Mouse (Mus musculus): ENCODE results near the gene Snupn. TPM values are rescaled to one million over a fixed set of nuclear protein-coding genes. Genes with fewer than 3 reads are reported as not detected.

Gene Snupn
- polyA plus RNA-seq, 1 experiment, result 17.6 TPM

DNA sequence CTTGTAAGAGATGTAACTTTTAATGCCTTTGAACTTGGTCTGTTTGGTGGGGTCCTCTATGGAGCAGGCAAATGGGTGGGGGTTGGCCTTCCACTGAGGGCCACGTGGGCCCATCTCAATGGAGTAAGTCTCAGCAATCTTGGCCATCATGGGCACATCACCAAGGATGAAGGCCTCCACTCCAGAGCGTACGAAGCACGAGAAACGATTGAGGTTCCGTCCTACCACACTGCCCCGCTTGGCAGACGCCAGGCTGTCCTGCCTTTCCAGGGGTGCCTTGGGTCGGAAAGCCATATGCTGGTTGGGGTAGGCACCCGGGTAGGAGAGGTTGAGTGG lies 24.7 kb upstream of the Snupn start:
- 97% methylated on average over 10 of the region's 10 CpGs for WGBS
- DNase-seq, result no peak
- no peak for TF ChIP-seq POLR2A (IDR thresholded peaks at IDR 0.05; ENCODE audit: borderline replicate concordance, insufficient read depth, low read length)
- TF ChIP-seq CTCF (IDR thresholded peaks at IDR 0.05; ENCODE audit: borderline replicate concordance, insufficient read depth, low read depth, low read length), result no peak
- Histone ChIP-seq H3K27me3 (ENCODE audit: control insufficient read depth, insufficient read depth, low read length) (no peaks in the 10 kb centered on the region), H3K4me1 (ENCODE audit: control insufficient read depth, insufficient read depth, low read length) (0 out of 2 replicates have a peak, but pooled peaks cover 3% of the 10 kb centered on the region), H3K4me3 (replicated peaks; ENCODE audit: insufficient read depth, low read depth, low read length) (no peak overlapping the region), H3K27ac (ENCODE audit: insufficient read depth, low read length) (0 out of 2 replicates have a peak overlapping the region, but pooled peaks have one; percentile 23)

- Histone ChIP-seq H3K4me3 (replicated peaks; ENCODE audit: insufficient read depth, low read depth, low read length) (no peak overlapping the region), H3K27ac (ENCODE audit: insufficient read depth, low read length) (no peak overlapping the region), H3K4me1 (ENCODE audit: control insufficient read depth, insufficient read depth, low read length) (0 out of 2 replicates have a peak, but pooled peaks cover 3% of the 10 kb centered on the region), H3K27me3 (ENCODE audit: control insufficient read depth, insufficient read depth, low read length) (no peaks in the 10 kb centered on the region)
- no peak for TF ChIP-seq POLR2A (IDR thresholded peaks at IDR 0.05; ENCODE audit: borderline replicate concordance, insufficient read depth, low read length)
- no peak for TF ChIP-seq CTCF (IDR thresholded peaks at IDR 0.05; ENCODE audit: borderline replicate concordance, insufficient read depth, low read depth, low read length)
- WGBS, result 73% methylated on average over 10 of the region's 10 CpGs
- DNase-seq, result no peak
Measured at GRCm38 (mm10) chr9:56926387-56926786, 24.3 kb upstream of the Snupn start.

DNA sequence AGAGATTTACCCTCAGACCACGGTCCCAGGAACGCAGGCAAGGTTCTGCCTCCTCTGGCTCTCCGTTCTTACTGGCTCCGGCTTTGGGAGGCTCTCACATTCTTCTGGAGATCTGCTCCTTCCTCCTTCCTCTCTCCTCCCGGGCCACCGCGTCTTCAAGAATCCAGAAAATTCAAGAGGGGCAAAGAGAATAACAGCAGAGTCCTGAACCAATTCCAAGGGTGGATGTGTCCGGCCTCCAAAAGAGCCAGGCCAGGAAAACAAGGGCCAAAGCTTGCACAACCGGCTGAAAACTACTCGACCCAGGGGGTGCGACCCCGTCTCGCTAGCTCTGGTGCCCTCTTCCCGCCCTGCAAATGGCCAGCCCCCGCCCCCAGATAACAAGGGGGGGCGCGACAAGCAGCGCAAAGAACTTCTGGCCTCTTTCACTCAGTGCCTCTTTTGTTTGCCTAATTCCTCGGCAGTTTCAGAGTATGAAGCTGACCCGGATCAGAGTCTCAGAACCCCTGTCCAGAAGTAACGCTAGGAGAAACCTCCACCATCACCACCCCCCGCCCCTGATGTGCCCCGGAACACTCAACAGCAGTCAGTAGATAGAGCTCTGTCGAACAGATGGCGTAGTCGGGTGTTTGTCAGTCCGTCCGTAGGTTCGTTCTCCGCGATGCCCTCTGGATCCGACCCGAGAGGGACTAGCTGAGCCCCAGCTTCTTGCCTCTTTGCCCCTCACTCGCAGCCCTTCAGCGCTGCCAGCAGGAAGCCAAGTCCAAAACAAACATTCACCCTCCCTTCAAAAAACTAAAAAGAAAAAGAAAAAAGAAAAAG lies 23.3 kb upstream of the Snupn start:
- Histone ChIP-seq H3K27ac (ENCODE audit: insufficient read depth, low read length) (peak overlapping the region; percentile 16; the same call in 1 of the 2 replicates), H3K4me1 (ENCODE audit: control insufficient read depth, insufficient read depth, low read length) (0 out of 2 replicates have a peak, but pooled peaks cover 3% of the 10 kb centered on the region), H3K27me3 (ENCODE audit: control insufficient read depth, insufficient read depth, low read length) (no peaks in the 10 kb centered on the region), H3K4me3 (replicated peaks; ENCODE audit: insufficient read depth, low read depth, low read length) (peak overlapping the region; percentile 64)
- 12% methylated on average over 35 of the region's 35 CpGs for WGBS
- DNase-seq, result peak; percentile 32 to 36
- TF ChIP-seq CTCF (IDR thresholded peaks at IDR 0.05; ENCODE audit: borderline replicate concordance, insufficient read depth, low read depth, low read length), result no peak
- no peak for TF ChIP-seq POLR2A (IDR thresholded peaks at IDR 0.05; ENCODE audit: borderline replicate concordance, insufficient read depth, low read length)

- whole genome bisulfite sequencing, result under 1% methylated on average over 50 of the region's 50 CpGs
- DNase-seq, result peak; percentile 85 to 89
- Histone ChIP-seq H3K4me1 (ENCODE audit: control insufficient read depth, insufficient read depth, low read length) (0 out of 2 replicates have a peak, but pooled peaks cover 3% of the 10 kb centered on the region), H3K4me3 (replicated peaks; ENCODE audit: insufficient read depth, low read depth, low read length) (peak within 1 kb of the TSS; percentile 64), H3K27ac (ENCODE audit: insufficient read depth, low read length) (peak within 1 kb of the TSS; percentile 16; the same call in 1 of the 2 replicates), H3K27me3 (ENCODE audit: control insufficient read depth, insufficient read depth, low read length) (no peaks in the 10 kb centered on the region)
- peak; percentile 53; the same call in 1 of the 2 replicates for TF ChIP-seq CTCF (IDR thresholded peaks at IDR 0.05; ENCODE audit: borderline replicate concordance, insufficient read depth, low read depth, low read length)
- no peak for TF ChIP-seq POLR2A (IDR thresholded peaks at IDR 0.05; ENCODE audit: borderline replicate concordance, insufficient read depth, low read length)
Measured at GRCm38 (mm10) chr9:56928041-56928811, 22.5 kb upstream of the Snupn start, which contains the start of gene Snx33. TSS of gene Snx33 (minus strand) at chr9:56928371.

GRCm38 (mm10) chr9:56929496-56929895 lies 21.2 kb upstream of the Snupn start:
- H3K27ac ChIP-seq (ENCODE audit: insufficient read depth, low read length), result no peak overlapping the region
- TF ChIP-seq POLR2A (IDR thresholded peaks at IDR 0.05; ENCODE audit: borderline replicate concordance, insufficient read depth, low read length) (no peak), CTCF (IDR thresholded peaks at IDR 0.05; ENCODE audit: borderline replicate concordance, insufficient read depth, low read depth, low read length) (no peak)
- no peak for DNase-seq
- H3K4me1 ChIP-seq (ENCODE audit: control insufficient read depth, insufficient read depth, low read length), result 0 out of 2 replicates have a peak, but pooled peaks cover 3% of the 10 kb centered on the region
- H3K4me3 ChIP-seq (replicated peaks; ENCODE audit: insufficient read depth, low read depth, low read length), result no peak overlapping the region
- WGBS, result 69% methylated on average over 4 of the region's 4 CpGs
- no peaks in the 10 kb centered on the region for H3K27me3 ChIP-seq (ENCODE audit: control insufficient read depth, insufficient read depth, low read length)

GRCm38 (mm10) chr9:56930556-56930955 lies 20.1 kb upstream of the Snupn start:
- WGBS, result 87% methylated on average over 1 of the region's 1 CpGs
- no peak for TF ChIP-seq CTCF (IDR thresholded peaks at IDR 0.05; ENCODE audit: borderline replicate concordance, insufficient read depth, low read depth, low read length)
- TF ChIP-seq POLR2A (IDR thresholded peaks at IDR 0.05; ENCODE audit: borderline replicate concordance, insufficient read depth, low read length), result no peak
- H3K4me3 ChIP-seq (replicated peaks; ENCODE audit: insufficient read depth, low read depth, low read length), result no peak overlapping the region
- no peak for DNase-seq
- no peak overlapping the region for H3K27ac ChIP-seq (ENCODE audit: insufficient read depth, low read length)
- H3K4me1 ChIP-seq (ENCODE audit: control insufficient read depth, insufficient read depth, low read length), result 0 out of 2 replicates have a peak, but pooled peaks cover 3% of the 10 kb centered on the region
- H3K27me3 ChIP-seq (ENCODE audit: control insufficient read depth, insufficient read depth, low read length), result no peaks in the 10 kb centered on the region

DNA sequence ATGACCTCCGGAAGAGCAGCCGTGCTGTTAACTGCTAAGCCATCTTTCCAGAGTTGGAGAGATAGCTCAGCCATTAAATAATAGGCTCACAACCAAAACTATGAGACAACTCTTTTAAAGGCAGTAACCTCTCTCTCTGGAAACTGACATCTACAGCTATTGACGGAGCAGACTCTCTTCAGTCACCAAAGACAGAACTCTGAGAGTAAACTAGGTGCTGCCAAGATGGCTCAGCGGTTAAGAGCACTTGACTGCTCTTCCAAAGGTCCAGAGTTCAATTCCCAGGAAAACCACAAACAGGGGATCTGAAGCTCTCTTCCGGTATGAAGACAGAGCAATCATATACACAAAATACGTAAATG lies 13.8 kb upstream of the Snupn start:
- peaks cover 3% of the 10 kb centered on the region; the same call in 1 of the 2 replicates for H3K4me1 ChIP-seq (ENCODE audit: control insufficient read depth, insufficient read depth, low read length)
- WGBS, result 18% methylated on average over 6 of the region's 6 CpGs
- no peak overlapping the region for H3K27ac ChIP-seq (ENCODE audit: insufficient read depth, low read length)
- DNase-seq, result no peak
- H3K27me3 ChIP-seq (ENCODE audit: control insufficient read depth, insufficient read depth, low read length), result no peaks in the 10 kb centered on the region
- TF ChIP-seq POLR2A (IDR thresholded peaks at IDR 0.05; ENCODE audit: borderline replicate concordance, insufficient read depth, low read length), result no peak
- TF ChIP-seq CTCF (IDR thresholded peaks at IDR 0.05; ENCODE audit: borderline replicate concordance, insufficient read depth, low read depth, low read length), result no peak
- peak overlapping the region; percentile 56 for H3K4me3 ChIP-seq (replicated peaks; ENCODE audit: insufficient read depth, low read depth, low read length)

Measured in cerebellum, adult 2 months (tissue).